Mouse (Mus musculus): ENCODE measurements around the gene Ston2. TPM values are rescaled to one million over a fixed set of nuclear protein-coding genes. Genes with fewer than 3 reads are reported as not detected.
"Not testable (repeated sequence)": the region's sequence is repeated elsewhere in the genome, so short reads cannot be mapped to it uniquely, and the experiment has no call there.

The Ston2 gene
- total and polyA plus RNA-seq, 2 experiments, result 4.6 to 9.3 TPM

GRCm38 (mm10) chr12:91788446-91788845 is 259 bp upstream of the Ston2 start:
- TF ChIP-seq CTCF (IDR thresholded peaks at IDR 0.05; ENCODE audit: low read depth, low read length), result peak; percentile 9; the same call in 1 of the 2 replicates
- H3K36me3 ChIP-seq (ENCODE audit: control insufficient read depth, insufficient read depth, low read length); H3K9ac ChIP-seq (ENCODE audit: low read depth, low read length); H3K79me2 ChIP-seq (ENCODE audit: control insufficient read depth, insufficient read depth, low read length); H3K27ac ChIP-seq (replicated peaks; ENCODE audit: insufficient read depth, low read depth, low read length); H3K4me1 ChIP-seq (ENCODE audit: control insufficient read depth, insufficient read depth, low read length); DNase-seq (ENCODE audit: extremely low read depth, low read depth, low spot score); H3K27me3 ChIP-seq (ENCODE audit: control insufficient read depth, insufficient read depth, low read length); H3K4me3 ChIP-seq (ENCODE audit: insufficient read depth, low read depth, low read length): not testable (repeated sequence)
- 74% methylated on average over 3 of the region's 3 CpGs for WGBS

GRCm38 (mm10) chr12:91786355-91786754 is 1.8 kb downstream of the Ston2 start:
- no peak for TF ChIP-seq CTCF (IDR thresholded peaks at IDR 0.05; ENCODE audit: low read depth, low read length)
- no peak for TF ChIP-seq POLR2A (IDR thresholded peaks at IDR 0.05; ENCODE audit: extremely low read depth, insufficient read depth, low read length)
- DNase-seq (ENCODE audit: extremely low read depth, low read depth, low spot score), result no peak
- WGBS, result 77% methylated on average over 10 of the region's 10 CpGs
- Histone ChIP-seq H3K36me3 (ENCODE audit: control insufficient read depth, insufficient read depth, low read length) (no peaks in the 10 kb centered on the region), H3K4me1 (ENCODE audit: control insufficient read depth, insufficient read depth, low read length) (no peaks in the 10 kb centered on the region), H3K4me3 (ENCODE audit: insufficient read depth, low read depth, low read length) (no peak overlapping the region), H3K27ac (replicated peaks; ENCODE audit: insufficient read depth, low read depth, low read length) (no peak overlapping the region), H3K79me2 (ENCODE audit: control insufficient read depth, insufficient read depth, low read length) (no peaks in the 10 kb centered on the region), H3K9ac (ENCODE audit: low read depth, low read length) (no peak overlapping the region), H3K27me3 (ENCODE audit: control insufficient read depth, insufficient read depth, low read length) (no peaks in the 10 kb centered on the region)

- 93% methylated on average over 5 of the region's 5 CpGs for WGBS
- Histone ChIP-seq H3K36me3 (ENCODE audit: control insufficient read depth, insufficient read depth, low read length) (no peaks in the 10 kb centered on the region), H3K9ac (ENCODE audit: low read depth, low read length) (no peak overlapping the region), H3K27ac (replicated peaks; ENCODE audit: insufficient read depth, low read depth, low read length) (no peak overlapping the region), H3K27me3 (ENCODE audit: control insufficient read depth, insufficient read depth, low read length) (no peaks in the 10 kb centered on the region), H3K4me1 (ENCODE audit: control insufficient read depth, insufficient read depth, low read length) (no peaks in the 10 kb centered on the region), H3K79me2 (ENCODE audit: control insufficient read depth, insufficient read depth, low read length) (peaks cover 9% of the 10 kb centered on the region; the same call in 1 of the 2 replicates), H3K4me3 (ENCODE audit: insufficient read depth, low read depth, low read length) (no peak overlapping the region)
- TF ChIP-seq POLR2A (IDR thresholded peaks at IDR 0.05; ENCODE audit: extremely low read depth, insufficient read depth, low read length), result no peak
- no peak for TF ChIP-seq CTCF (IDR thresholded peaks at IDR 0.05; ENCODE audit: low read depth, low read length)
- no peak for DNase-seq (ENCODE audit: extremely low read depth, low read depth, low spot score)
These were observed 6.8 kb downstream of the Ston2 start for GRCm38 (mm10) chr12:91781432-91781831.

- H3K79me2 ChIP-seq (ENCODE audit: control insufficient read depth, insufficient read depth, low read length), result peaks cover 10% of the 10 kb centered on the region; the same call in 1 of the 2 replicates
- 91% methylated on average over 3 of the region's 3 CpGs for WGBS
- no peaks in the 10 kb centered on the region for H3K4me1 ChIP-seq (ENCODE audit: control insufficient read depth, insufficient read depth, low read length)
- H3K36me3 ChIP-seq (ENCODE audit: control insufficient read depth, insufficient read depth, low read length), result no peaks in the 10 kb centered on the region
- no peaks in the 10 kb centered on the region for H3K27me3 ChIP-seq (ENCODE audit: control insufficient read depth, insufficient read depth, low read length)
- H3K4me3 ChIP-seq (ENCODE audit: insufficient read depth, low read depth, low read length), result no peak overlapping the region
- DNase-seq (ENCODE audit: extremely low read depth, low read depth, low spot score), result no peak
- no peak overlapping the region for H3K9ac ChIP-seq (ENCODE audit: low read depth, low read length)
- no peak overlapping the region for H3K27ac ChIP-seq (replicated peaks; ENCODE audit: insufficient read depth, low read depth, low read length)
- TF ChIP-seq CTCF (IDR thresholded peaks at IDR 0.05; ENCODE audit: low read depth, low read length), result no peak
These were observed 7.7 kb downstream of the Ston2 start for GRCm38 (mm10) chr12:91780531-91780930.

- peak; percentile 84 for DNase-seq (ENCODE audit: extremely low read depth, low read depth, low spot score)
These were observed 9.2 kb downstream of the Ston2 start for GRCm38 (mm10) chr12:91779004-91779365.

GRCm38 (mm10) chr12:91778211-91779003 is 9.8 kb downstream of the Ston2 start:
- Histone ChIP-seq H3K27me3 (ENCODE audit: control insufficient read depth, insufficient read depth, low read length) (no peaks in the 10 kb centered on the region), H3K27ac (replicated peaks; ENCODE audit: insufficient read depth, low read depth, low read length) (peak overlapping the region; percentile 37; the same call in 1 of the 2 replicates), H3K9ac (ENCODE audit: low read depth, low read length) (peak overlapping the region; percentile 83), H3K4me1 (ENCODE audit: control insufficient read depth, insufficient read depth, low read length) (peaks cover 4% of the 10 kb centered on the region), H3K36me3 (ENCODE audit: control insufficient read depth, insufficient read depth, low read length) (no peaks in the 10 kb centered on the region), H3K79me2 (ENCODE audit: control insufficient read depth, insufficient read depth, low read length) (peaks cover 10% of the 10 kb centered on the region; the same call in 1 of the 2 replicates), H3K4me3 (ENCODE audit: insufficient read depth, low read depth, low read length) (peak overlapping the region; percentile 83)
- TF ChIP-seq CTCF (IDR thresholded peaks at IDR 0.05; ENCODE audit: low read depth, low read length), result no peak
- no peak for TF ChIP-seq POLR2A (IDR thresholded peaks at IDR 0.05; ENCODE audit: extremely low read depth, insufficient read depth, low read length)
- peak; percentile 75 for DNase-seq (ENCODE audit: extremely low read depth, low read depth, low spot score)
- WGBS, result 1% methylated on average over 51 of the region's 51 CpGs

More at GRCm38 (mm10) chr12:91779004-91779365, 9.2 kb downstream of the Ston2 start:
- Histone ChIP-seq H3K36me3 (ENCODE audit: control insufficient read depth, insufficient read depth, low read length) (no peaks in the 10 kb centered on the region), H3K4me1 (ENCODE audit: control insufficient read depth, insufficient read depth, low read length) (peaks cover 4% of the 10 kb centered on the region), H3K27me3 (ENCODE audit: control insufficient read depth, insufficient read depth, low read length) (no peaks in the 10 kb centered on the region), H3K9ac (ENCODE audit: low read depth, low read length) (peak overlapping the region; percentile 83), H3K79me2 (ENCODE audit: control insufficient read depth, insufficient read depth, low read length) (peaks cover 10% of the 10 kb centered on the region; the same call in 1 of the 2 replicates), H3K4me3 (ENCODE audit: insufficient read depth, low read depth, low read length) (peak overlapping the region; percentile 83), H3K27ac (replicated peaks; ENCODE audit: insufficient read depth, low read depth, low read length) (peak overlapping the region; percentile 37; the same call in 1 of the 2 replicates)
- TF ChIP-seq POLR2A (IDR thresholded peaks at IDR 0.05; ENCODE audit: extremely low read depth, insufficient read depth, low read length) (peak; percentile 86), CTCF (IDR thresholded peaks at IDR 0.05; ENCODE audit: low read depth, low read length) (no peak)
- WGBS, result under 1% methylated on average over 32 of the region's 35 CpGs

All from liver, adult 2 months (tissue).